Mouse (Mus musculus): ENCODE measurements at regions not wholly inside any gene's neighbourhood (a gene's known extent, or its start where the extent isn't known, plus 50 kb on each side); places are given as distances from the start of the nearest gene placed in this dataset.

DNA sequence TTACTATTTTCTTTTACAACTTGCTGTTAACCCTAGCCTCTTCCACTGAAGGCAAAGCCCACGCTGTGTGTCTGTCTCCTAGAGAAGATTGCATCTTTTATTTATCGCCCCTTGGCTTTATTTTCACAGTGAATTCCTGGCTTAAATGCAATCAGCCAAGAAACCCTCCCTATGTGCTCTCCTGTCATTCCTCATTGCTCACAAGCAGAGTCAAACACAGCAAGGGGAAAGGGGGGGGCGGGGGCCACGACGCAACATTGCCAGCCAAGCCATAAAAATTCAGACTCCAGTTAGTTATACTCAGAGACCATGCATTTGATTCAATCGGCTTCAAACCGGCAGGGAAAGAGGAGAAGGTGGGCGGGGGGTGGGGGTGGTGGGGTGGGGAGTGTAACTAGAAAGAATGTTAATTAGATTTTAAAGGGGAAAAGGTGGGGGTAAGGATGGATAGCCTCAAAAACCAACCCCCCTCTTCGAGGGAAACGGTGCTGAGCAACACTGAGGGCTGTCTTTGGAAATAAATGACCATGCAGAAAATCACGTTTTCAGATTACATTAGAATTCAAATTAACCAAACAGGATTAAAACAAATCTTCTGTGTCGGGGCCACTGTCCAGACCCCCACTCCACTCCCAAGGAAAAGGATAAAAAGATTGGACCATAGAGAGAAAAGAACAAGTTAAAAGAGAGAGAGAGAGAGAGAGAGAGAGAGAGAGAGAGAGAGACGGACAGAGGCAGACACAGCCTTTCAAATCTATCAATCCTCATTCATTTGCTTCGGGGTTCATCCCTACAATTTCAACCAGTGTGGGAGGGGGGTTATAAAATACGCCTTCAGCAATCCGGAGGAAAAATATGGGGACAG, 156.6 kb upstream of the Smim15 start:
- DNase-seq = no peak
- intact Hi-C loops (cut with DNase I) = loop anchor here (2.0 to 10.0 kb wide), 4 partner anchors 55 to 773 kb away; no protein-coding TSS in a partner anchor

- DNase-seq = no peak
- intact Hi-C loops (cut with DNase I) = loop anchor here (5.0 to 10.0 kb wide), 2 partner anchors 133 to 770 kb away; no protein-coding TSS in a partner anchor
These were observed 159.4 kb upstream of the Smim15 start for GRCm38 (mm10) chr13:107884836-107885235.

DNA sequence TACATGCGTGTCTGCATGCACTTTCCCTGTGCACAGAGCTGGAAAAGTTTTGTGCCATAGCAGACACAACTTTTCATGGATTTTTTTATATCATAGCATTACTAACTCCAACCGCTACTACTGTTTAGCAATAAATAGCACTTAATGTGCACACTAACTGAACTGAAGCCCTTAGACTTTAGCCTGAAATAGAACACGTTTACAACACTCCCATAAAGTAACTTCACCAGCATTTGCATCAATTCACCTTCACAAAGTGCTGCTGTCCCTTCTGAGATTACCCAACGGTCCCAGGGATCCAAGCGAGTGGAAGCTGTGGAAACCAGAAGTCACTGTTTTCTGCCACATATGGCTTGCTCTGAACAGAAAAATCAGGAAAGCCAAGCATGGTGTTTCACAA, 161.9 kb upstream of the Smim15 start:
- intact Hi-C loops (cut with DNase I) = loop anchor here (10.0 kb wide), 1 partner anchor 768 kb away; no protein-coding TSS in a partner anchor
- DNase-seq = no peak

DNA sequence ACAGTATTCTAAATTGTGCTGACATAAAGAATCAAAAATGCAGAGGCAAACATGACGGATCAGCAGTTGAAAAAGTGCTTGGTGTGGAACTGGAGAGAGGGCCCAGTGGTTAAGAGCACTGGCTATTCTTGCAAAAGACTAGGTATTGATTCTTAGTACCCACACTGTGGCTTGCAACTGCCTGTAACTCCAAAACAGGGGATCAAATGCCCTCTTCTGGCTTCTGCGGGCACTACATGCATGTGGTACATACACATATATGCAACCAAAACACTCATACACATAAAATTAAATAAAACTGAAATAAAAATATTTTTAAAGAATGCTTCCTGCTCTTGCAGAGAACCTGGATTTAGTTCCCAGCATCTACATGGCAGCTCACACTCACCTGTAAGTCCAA, 163.7 kb upstream of the Smim15 start:
- intact Hi-C loops (cut with DNase I) = loop anchor here (10.0 kb wide), 1 partner anchor 766 kb away; no protein-coding TSS in a partner anchor
- DNase-seq = no peak

GRCm38 (mm10) chr13:107879535-107879934, 164.7 kb upstream of the Smim15 start:
- intact Hi-C loops (cut with DNase I) = loop anchor here (5.0 kb wide), 1 partner anchor 37 kb away; no protein-coding TSS in a partner anchor
- peak; percentile 78 to 82 for DNase-seq

- intact Hi-C loops (cut with DNase I) = loop anchor here (5.0 kb wide), 1 partner anchor 37 kb away; no protein-coding TSS in a partner anchor
- DNase-seq = no peak
These were observed 165.3 kb upstream of the Smim15 start for GRCm38 (mm10) chr13:107878980-107879379.

- intact Hi-C loops (cut with DNase I) = no loop called here
- DNase-seq = no peak
These were observed 171.0 kb upstream of the Smim15 start for GRCm38 (mm10) chr13:107873244-107873667.

- intact Hi-C loops (cut with DNase I) = no loop called here
- DNase-seq = no peak
These were observed 171.7 kb upstream of the Smim15 start for GRCm38 (mm10) chr13:107872574-107872973.

- intact Hi-C loops (cut with DNase I) = no loop called here
- no peak for DNase-seq
These were observed 172.1 kb upstream of the Smim15 start for GRCm38 (mm10) chr13:107872137-107872536.

GRCm38 (mm10) chr13:107868906-107869305, 175.3 kb upstream of the Smim15 start:
- intact Hi-C loops (cut with DNase I) = no loop called here
- no peak for DNase-seq

- intact Hi-C loops (cut with DNase I) = no loop called here
- DNase-seq = no peak
These were observed 177.4 kb upstream of the Smim15 start for GRCm38 (mm10) chr13:107866825-107867224.

GRCm38 (mm10) chr13:107862793-107863654, 181.2 kb upstream of the Smim15 start:
- peak in 1 of 2 experiments; percentile 28 for DNase-seq
- intact Hi-C loops (cut with DNase I) = no loop called here

- intact Hi-C loops (cut with DNase I) = no loop called here
- DNase-seq = no peak
These were observed 182.7 kb upstream of the Smim15 start for GRCm38 (mm10) chr13:107861384-107862134.

DNA sequence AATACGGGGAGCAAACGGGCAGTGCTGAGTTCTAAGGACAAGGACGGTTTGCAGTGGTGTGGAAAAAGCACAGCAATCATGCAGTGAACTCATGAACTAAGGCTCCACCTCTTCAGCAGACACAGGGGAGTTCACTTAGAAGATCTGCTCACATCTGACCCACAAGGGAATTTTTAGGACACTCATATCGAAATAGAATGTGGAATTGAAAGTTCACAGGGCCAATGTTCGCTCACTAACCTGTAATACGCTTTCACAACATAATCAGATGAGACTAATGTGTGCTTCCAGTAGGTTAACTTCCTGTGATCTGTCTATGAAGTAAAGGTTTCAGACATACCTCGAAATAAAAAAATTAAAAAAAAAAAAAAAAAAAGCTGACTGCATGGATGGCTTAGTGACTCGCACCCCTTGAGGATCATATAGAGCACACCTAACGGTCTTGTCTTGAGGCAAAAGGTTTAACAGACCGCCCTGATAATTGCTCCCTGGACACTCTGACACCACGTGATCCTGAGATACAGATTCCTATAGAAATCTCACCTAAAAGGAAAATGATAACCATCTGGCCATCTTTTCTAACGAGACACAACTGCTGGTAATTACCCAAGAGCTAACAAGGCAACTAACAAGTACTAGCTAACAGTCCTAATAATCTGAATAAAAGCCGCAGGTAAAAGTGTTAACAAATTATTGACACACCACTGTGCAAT, 187.0 kb upstream of the Smim15 start:
- DNase-seq = no peak
- intact Hi-C loops (cut with DNase I) = no loop called here

GRCm38 (mm10) chr13:107850907-107851560, 193.2 kb upstream of the Smim15 start:
- intact Hi-C loops (cut with DNase I) = no loop called here
- DNase-seq = no peak

- intact Hi-C loops (cut with DNase I) = no loop called here
- no peak for DNase-seq
These were observed 195.4 kb upstream of the Smim15 start for GRCm38 (mm10) chr13:107848871-107849270.

- intact Hi-C loops (cut with DNase I) = no loop called here
- DNase-seq = no peak
These were observed 196.8 kb upstream of the Smim15 start for GRCm38 (mm10) chr13:107847179-107848012.

GRCm38 (mm10) chr13:107846621-107847178, 197.5 kb upstream of the Smim15 start:
- no peak for DNase-seq

More at GRCm38 (mm10) chr13:107846621-107847178, 197.5 kb upstream of the Smim15 start:
- intact Hi-C loops (cut with DNase I) = no loop called here
